Mouse (Mus musculus) sigmoid colon, adult 10 weeks (tissue): Measurements from ENCODE around the gene Vmn2r45. TPM values are rescaled to one million over a fixed set of nuclear protein-coding genes. Genes with fewer than 3 reads are reported as not detected.

Source experiments
- polyA plus RNA-seq: library from polyadenylated mRNA; stranded (reverse); fragments of 350-450 nt; fragmentation: Illumina TruSeq; extraction: RNeasy Lipid Tissue Mini Kit (QIAGEN cat#74804); gene quantifications from one replicate; pipeline ENCODE4 v1.2.3, GENCODE M21; 2014; ENCODE audit warnings: low read depth, low replicate concordance

Vmn2r45 gene
- not detected for polyA plus RNA-seq

GRCm38 (mm10) chr7:8488975-8489374 is at the start of gene Vmn2r45:
Gene Vmn2r45 (minus strand): TSS chr7:8489075.

Other genes with a start within 250 kb of the Vmn2r45 start
- gene Vmn2r43, start 228.5 kb downstream of the Vmn2r45 start, polyA plus RNA-seq, result not detected
- not detected for gene Vmn2r44, start 105.7 kb downstream of the Vmn2r45 start, polyA plus RNA-seq